Mouse (Mus musculus) embryonic facial prominence, embryonic 14.5 days (tissue): ENCODE results near the gene Mtx1. TPM values are rescaled to one million over a fixed set of nuclear protein-coding genes. Genes with fewer than 3 reads are reported as not detected.
A peak's percentile ranks its signal among the peaks of the same experiment; 100 is the strongest.

Experiments used
- ATAC-seq: fragments of 200-750 bp; cut with Nextera tagmentation; 2 replicates; pipeline ENCODE4 v1.8.0; 2017; ENCODE audit warnings: low read depth, moderate number of reproducible peaks, moderate TSS enrichment
- DNase-seq: peaks from one replicate; pipeline ENCODE4 v3.0.0-alpha.2; 2015; ENCODE audit warnings: low spot score
- H3K27ac ChIP-seq: fragments of 300-500 bp; sonication (generic); replicated peaks from 2 replicates; pipeline ENCODE4 v1.5.1; 2014; ENCODE audit warnings: low read depth, mild to moderate bottlenecking, low read length, moderate library complexity
- H3K27me3 ChIP-seq: fragments of 300-500 bp; sonication (generic); replicated peaks from 2 replicates; pipeline ENCODE4 v1.6.1; 2014; ENCODE audit warnings: low read length; ENCODE audit not compliant: control insufficient read depth, insufficient read depth
- H3K36me3 ChIP-seq: fragments of 300-500 bp; sonication (generic); 2 replicates; pipeline ENCODE4 v1.6.1; 2014; ENCODE audit warnings: low read length, mixed read lengths; ENCODE audit not compliant: control insufficient read depth, insufficient read depth
- H3K4me1 ChIP-seq: fragments of 300-500 bp; sonication (generic); 2 replicates; pipeline ENCODE4 v1.6.1; 2014; ENCODE audit warnings: antibody characterized with exemption, low read length; ENCODE audit not compliant: control insufficient read depth, insufficient read depth
- H3K4me2 ChIP-seq: fragments of 300-500 bp; sonication (generic); 2 replicates; pipeline ENCODE4 v1.6.1; 2014; ENCODE audit warnings: low read depth, mild to moderate bottlenecking, low read length, moderate library complexity, mixed read lengths
- H3K4me3 ChIP-seq: fragments of 300-500 bp; sonication (generic); 2 replicates; pipeline ENCODE4 v1.5.1; 2014; ENCODE audit warnings: low read depth, mild to moderate bottlenecking, low read length
- H3K9ac ChIP-seq: fragments of 300-500 bp; sonication (generic); 2 replicates; pipeline ENCODE4 v1.6.1; 2014; ENCODE audit warnings: low read depth, mild to moderate bottlenecking, low read length, moderate library complexity, mixed read lengths
- H3K9me3 ChIP-seq: fragments of 300-500 bp; sonication (generic); 2 replicates; pipeline ENCODE4 v1.6.1; 2016; ENCODE audit warnings: low read length; ENCODE audit not compliant: control insufficient read depth
- WGBS: fragments of 180-500 bp; shearing (Covaris S2); extraction: QIAGEN DNeasy Blood & Tissue Kit; methylation state at CpG from one replicate; pipeline ENCODE4 v1.1.7; 2014; 5-methylcytosine and 5-hydroxymethylcytosine counted together
- polyA plus RNA-seq: library from polyadenylated mRNA; unstranded; fragments of >200 nt; fragmentation: Nextera tagmentation; extraction: Ambion mirVana; gene quantifications from 2 replicates; pipeline ENCODE4 v1.2.1, GENCODE M21; 2014

The Mtx1 gene
- polyA plus RNA-seq, 1 experiment from 2014 or later: 151 TPM

DNA sequence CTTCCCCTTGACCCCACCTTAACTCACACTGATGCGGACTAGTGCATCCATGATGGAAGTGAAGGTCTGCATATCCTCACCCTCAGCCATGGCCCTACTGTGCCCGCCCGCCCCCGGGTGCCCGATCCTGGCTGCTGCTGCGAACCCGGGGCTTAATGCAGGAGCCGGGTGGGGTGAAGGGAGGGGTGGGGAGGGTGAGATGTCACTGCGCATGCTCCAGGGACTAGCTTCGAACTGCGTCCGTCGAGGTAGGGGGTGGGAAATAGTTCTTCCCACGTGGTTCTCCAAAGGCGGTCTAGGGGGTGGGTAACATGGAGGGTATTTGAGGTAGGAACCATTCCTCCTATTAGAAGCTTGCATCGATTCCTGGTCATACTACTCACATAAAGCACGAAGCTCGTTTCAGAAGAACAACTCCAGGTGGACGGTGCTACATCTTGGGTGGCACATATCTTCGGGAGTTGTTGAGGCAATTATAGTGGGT, 18.8 kb upstream of the Mtx1 start, which contains the start of gene Krtcap2:
TSS of gene Krtcap2 (plus strand) at position 279 of the 484 bp plus-strand sequence.
- DNase-seq: peak; percentile 75
- peak; percentile 30 for ATAC-seq
- Histone ChIP-seq H3K4me1 (peaks cover 8% of the 10 kb centered on the region; the same call in 1 of the 2 replicates), H3K9ac (peak within 1 kb of the TSS; percentile 83), H3K4me3 (peak within 1 kb of the TSS; percentile 69), H3K27me3 (no peaks in the 10 kb centered on the region), H3K4me2 (peak within 1 kb of the TSS; percentile 65), H3K9me3 (no peaks in the 10 kb centered on the region), H3K27ac (peak within 1 kb of the TSS; percentile 71), H3K36me3 (peaks cover 13% of the 10 kb centered on the region; the same call in 1 of the 2 replicates)
- 6% methylated on average over 20 of the region's 20 CpGs for WGBS

DNA sequence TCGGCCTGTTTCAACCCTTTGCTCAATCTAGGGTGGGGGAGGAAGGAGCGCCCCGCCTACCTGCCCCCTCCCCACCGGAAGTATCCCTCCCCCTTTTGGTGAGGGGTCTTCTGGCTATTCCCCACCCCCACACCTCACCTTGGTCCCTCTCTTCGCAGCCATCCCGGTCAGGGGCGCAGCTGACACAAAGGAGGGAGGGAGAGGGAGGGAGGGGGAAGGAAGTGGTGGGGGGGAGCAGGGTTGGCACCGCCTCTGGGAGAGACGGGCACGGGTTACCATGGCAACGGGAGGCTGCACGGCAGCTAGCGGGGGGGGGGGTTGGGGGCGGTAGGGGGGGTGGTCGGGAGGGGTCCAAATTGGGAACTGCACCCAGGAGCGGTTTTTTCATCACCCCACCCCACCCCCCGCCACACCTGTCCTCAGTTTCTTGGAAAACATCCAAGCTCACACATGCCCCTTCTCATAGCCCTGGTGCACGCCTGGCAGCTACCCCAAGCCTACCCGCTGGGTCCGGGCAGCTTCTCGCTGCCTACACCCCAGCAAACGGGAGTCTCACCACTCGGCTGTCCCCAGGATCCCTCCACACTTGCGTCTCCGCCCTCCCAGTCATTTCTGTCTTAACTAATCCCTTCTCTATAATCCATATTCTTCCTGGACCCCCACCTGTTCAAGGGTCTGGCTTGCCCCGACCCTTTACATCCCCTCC, 18.2 kb upstream of the Mtx1 start:
- Histone ChIP-seq H3K27me3 (no peaks in the 10 kb centered on the region), H3K9me3 (no peaks in the 10 kb centered on the region), H3K4me2 (peak overlapping the region; percentile 65), H3K4me1 (peaks cover 6% of the 10 kb centered on the region; the same call in 1 of the 2 replicates), H3K27ac (peak overlapping the region; percentile 44; the same call in 1 of the 2 replicates), H3K9ac (peak overlapping the region; percentile 53), H3K4me3 (peak overlapping the region; percentile 69), H3K36me3 (peaks cover 13% of the 10 kb centered on the region; the same call in 1 of the 2 replicates)
- peak; percentile 34 for ATAC-seq
- WGBS: under 1% methylated on average over 15 of the region's 26 CpGs
- peak; percentile 77 for DNase-seq

DNA sequence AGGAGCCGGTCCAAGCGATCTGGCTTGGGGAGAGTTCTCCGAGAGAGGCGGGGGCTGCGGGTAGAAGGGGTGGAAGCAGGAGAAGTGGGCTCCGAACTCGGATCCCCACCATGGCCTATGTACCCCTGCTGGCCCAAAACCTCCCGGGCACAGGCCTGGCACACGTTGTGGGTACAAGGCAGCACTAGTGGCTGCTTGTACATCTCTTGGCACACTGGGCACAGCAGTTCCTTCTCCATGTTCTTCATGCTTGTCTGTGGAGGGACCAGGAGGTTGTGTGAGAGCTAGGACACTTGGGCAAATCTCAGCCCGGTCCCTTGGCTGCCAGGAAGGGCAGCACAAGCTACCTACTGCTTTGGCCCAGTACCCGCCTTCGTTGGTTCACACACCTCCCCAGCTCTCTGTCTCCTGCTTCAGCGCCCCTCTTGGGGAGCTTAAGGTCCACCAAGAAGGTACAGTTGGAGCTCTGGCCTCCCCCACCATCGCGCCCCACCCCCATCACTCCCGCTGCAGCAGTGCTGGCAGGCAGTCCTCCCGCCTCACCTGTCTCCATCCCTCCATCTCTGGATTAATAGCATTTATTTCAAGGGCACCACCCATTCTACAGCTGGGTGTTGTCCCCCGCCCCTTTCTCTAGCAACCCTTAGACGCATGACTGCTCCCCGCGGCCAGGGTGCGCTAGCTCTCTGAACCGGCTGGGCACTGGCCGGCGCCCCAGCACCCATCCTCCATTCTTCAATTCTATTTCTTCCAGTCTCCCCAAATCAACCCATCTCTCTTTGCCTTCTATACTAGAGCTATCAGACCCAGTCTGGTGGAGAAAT, 17.5 kb upstream of the Mtx1 start:
- H3K27ac ChIP-seq: peak overlapping the region; percentile 44; the same call in 1 of the 2 replicates
- peaks cover 11% of the 10 kb centered on the region; the same call in 1 of the 2 replicates for H3K36me3 ChIP-seq
- H3K4me3 ChIP-seq: peak overlapping the region; percentile 69
- H3K4me2 ChIP-seq: peak overlapping the region; percentile 65
- H3K9ac ChIP-seq: peak overlapping the region; percentile 53
- DNase-seq: no peak
- H3K27me3 ChIP-seq: no peaks in the 10 kb centered on the region
- 14% methylated on average over 24 of the region's 25 CpGs for WGBS
- H3K4me1 ChIP-seq: peaks cover 6% of the 10 kb centered on the region; the same call in 1 of the 2 replicates
- no peaks in the 10 kb centered on the region for H3K9me3 ChIP-seq
- peak; percentile 27 for ATAC-seq

DNA sequence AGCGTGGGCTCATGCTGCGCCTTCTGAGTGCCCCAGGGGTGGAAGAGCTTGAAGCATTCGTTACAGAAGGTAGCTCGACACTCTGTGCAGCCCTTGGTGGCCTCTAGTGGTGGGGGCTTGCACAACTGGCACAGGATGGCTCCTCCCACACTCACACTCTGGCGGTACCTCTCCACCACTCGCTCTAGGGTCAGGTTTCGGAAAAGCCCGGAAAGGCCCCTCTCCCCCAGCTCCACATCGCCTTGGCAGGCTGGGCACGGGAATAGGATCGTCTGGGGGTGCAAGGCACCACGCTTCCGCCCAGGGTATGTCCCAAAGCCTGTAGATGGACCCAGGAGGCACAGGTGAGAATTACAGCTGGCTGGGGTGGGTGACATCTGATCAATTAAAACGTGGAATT, 16.7 kb upstream of the Mtx1 start:
- Histone ChIP-seq H3K4me1 (peaks cover 6% of the 10 kb centered on the region; the same call in 1 of the 2 replicates), H3K4me3 (peak overlapping the region; percentile 69), H3K27me3 (no peaks in the 10 kb centered on the region), H3K36me3 (peaks cover 15% of the 10 kb centered on the region; the same call in 1 of the 2 replicates), H3K27ac (no peak overlapping the region), H3K9me3 (no peaks in the 10 kb centered on the region), H3K4me2 (peak overlapping the region; percentile 65), H3K9ac (peak overlapping the region; percentile 40; the same call in 1 of the 2 replicates)
- ATAC-seq (peak; percentile 47; the same call in 1 of the 2 replicates), DNase-seq (peak; percentile 79)
- 13% methylated on average over 13 of the region's 14 CpGs for WGBS

DNA sequence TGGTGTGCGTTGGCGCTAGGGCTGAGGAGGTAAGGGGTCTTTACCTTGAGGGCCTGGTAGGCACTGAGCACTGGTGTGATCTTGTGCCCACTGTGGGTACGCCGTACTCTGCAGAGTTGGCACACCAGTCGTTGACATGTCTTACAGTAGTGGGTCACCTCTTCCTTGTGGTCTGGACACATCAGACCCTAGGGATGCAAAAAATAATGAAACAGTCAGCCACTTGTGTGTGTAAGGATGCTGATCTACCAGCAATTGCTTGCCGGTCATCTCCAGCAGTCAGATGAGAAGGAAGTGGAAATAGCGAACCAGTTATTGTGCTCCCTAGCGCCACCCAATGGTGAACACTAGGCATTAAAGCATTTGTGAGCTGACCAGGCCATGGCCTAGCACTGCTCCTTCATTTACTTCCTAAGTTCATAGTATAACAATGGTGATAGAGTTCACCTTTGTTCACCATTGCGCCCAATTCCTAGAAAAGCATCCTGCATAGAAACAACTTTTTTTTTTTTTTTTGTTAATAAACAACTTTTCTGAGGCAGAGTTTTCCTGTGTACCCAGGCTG, 15.5 kb upstream of the Mtx1 start:
- DNase-seq (no peak), ATAC-seq (no peak)
- H3K27ac ChIP-seq: no peak overlapping the region
- peaks cover 25% of the 10 kb centered on the region; the same call in 1 of the 2 replicates for H3K36me3 ChIP-seq
- no peaks in the 10 kb centered on the region for H3K9me3 ChIP-seq
- no peaks in the 10 kb centered on the region for H3K27me3 ChIP-seq
- H3K9ac ChIP-seq: no peak overlapping the region
- H3K4me3 ChIP-seq: no peak overlapping the region
- H3K4me2 ChIP-seq: no peak overlapping the region
- H3K4me1 ChIP-seq: peaks cover 6% of the 10 kb centered on the region; the same call in 1 of the 2 replicates
- WGBS: 75% methylated on average over 9 of the region's 9 CpGs

DNA sequence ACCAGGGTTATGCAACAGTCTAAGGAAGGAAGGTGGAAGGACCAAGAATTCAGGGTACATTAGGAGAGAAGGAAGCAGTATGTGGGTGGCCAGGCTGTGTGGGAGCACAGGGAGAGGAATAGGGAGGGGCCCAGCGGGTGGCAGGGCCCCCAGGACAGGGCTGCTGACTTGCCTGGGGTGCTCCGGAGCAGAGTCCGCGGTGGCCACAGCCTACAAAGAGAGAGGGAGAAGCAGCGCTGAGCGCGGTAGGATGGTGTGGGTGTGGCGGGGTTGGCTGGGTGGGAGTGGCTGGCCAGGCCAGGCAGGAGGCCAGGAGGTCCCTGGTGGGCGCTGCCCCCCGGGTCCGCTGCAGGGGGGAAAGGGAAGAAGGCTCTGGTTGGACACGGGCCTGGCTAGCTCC, 11.6 kb upstream of the Mtx1 start:
- no peak overlapping the region for H3K9ac ChIP-seq
- ATAC-seq (no peak), DNase-seq (no peak)
- H3K27ac ChIP-seq: no peak overlapping the region
- peaks cover 37% of the 10 kb centered on the region; the same call in 1 of the 2 replicates for H3K36me3 ChIP-seq
- H3K9me3 ChIP-seq: no peaks in the 10 kb centered on the region
- H3K4me2 ChIP-seq: no peak overlapping the region
- H3K4me3 ChIP-seq: no peak overlapping the region
- WGBS: 74% methylated on average over 9 of the region's 12 CpGs
- no peaks in the 10 kb centered on the region for H3K4me1 ChIP-seq
- H3K27me3 ChIP-seq: no peaks in the 10 kb centered on the region

DNA sequence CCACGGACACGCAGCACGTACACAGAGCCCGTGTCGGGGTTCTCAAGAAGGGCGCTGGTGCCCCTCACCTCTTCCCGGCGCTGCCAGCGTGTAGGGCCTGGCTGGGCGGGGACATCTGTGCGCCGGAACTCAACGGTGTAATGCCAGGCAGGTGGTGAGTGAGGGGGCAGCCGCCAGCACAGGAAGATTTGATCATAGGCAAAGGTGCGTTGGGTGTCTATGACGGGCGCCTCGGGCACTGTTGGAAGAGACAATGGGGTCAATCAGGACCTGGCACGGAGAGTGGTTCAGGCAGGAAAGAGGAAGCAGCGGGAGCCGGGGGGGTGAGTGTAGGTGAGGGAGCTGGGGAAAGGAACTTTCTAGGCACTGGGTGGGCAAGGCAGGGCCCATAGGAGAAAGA, 10.8 kb upstream of the Mtx1 start:
- DNase-seq (no peak), ATAC-seq (no peak)
- no peaks in the 10 kb centered on the region for H3K4me1 ChIP-seq
- H3K4me2 ChIP-seq: no peak overlapping the region
- no peak overlapping the region for H3K9ac ChIP-seq
- H3K4me3 ChIP-seq: no peak overlapping the region
- peaks cover 37% of the 10 kb centered on the region; the same call in 1 of the 2 replicates for H3K36me3 ChIP-seq
- no peak overlapping the region for H3K27ac ChIP-seq
- no peaks in the 10 kb centered on the region for H3K27me3 ChIP-seq
- WGBS: 92% methylated on average over 21 of the region's 21 CpGs
- no peaks in the 10 kb centered on the region for H3K9me3 ChIP-seq

DNA sequence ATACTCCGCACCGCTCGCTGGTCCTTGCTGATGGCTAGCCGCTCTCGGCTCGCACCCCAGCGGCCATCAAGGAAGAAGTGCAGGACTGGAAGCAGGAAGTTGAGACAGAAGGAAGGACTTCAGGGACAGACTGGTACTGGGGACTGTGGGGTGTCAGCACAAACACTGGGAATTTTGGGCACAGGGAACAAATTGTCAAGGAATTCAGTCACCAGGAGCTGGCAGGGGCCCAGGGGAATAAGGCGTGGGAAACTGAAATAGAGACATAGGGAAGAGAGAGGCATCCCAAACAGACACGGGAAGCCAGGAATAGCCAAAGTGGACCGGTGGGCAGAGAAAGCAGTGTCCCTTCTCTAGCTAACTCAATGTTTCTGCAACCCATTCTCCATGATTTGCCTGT, 9.6 kb upstream of the Mtx1 start:
- WGBS: 87% methylated on average over 10 of the region's 10 CpGs
- peaks cover 31% of the 10 kb centered on the region; the same call in 1 of the 2 replicates for H3K36me3 ChIP-seq

More for the DNA sequence above, 9.6 kb upstream of the Mtx1 start:
- Histone ChIP-seq H3K4me2 (no peak overlapping the region), H3K27me3 (no peaks in the 10 kb centered on the region), H3K4me1 (no peaks in the 10 kb centered on the region), H3K9ac (no peak overlapping the region), H3K27ac (no peak overlapping the region), H3K9me3 (no peaks in the 10 kb centered on the region), H3K4me3 (no peak overlapping the region)
- ATAC-seq: no peak
- no peak for DNase-seq
